Mouse (Mus musculus): ENCODE data around the gene Rnf130. TPM values are rescaled to one million over a fixed set of nuclear protein-coding genes. Genes with fewer than 3 reads are reported as not detected.
"Not testable (repeated sequence)": the region's sequence is repeated elsewhere in the genome, so short reads cannot be mapped to it uniquely, and the experiment has no call there.

Rnf130 gene
- polyA plus RNA-seq, 1 experiment from 2014 or later, result 52.6 TPM

- WGBS, result 85% methylated on average over 9 of the region's 9 CpGs
- Histone ChIP-seq H3K36me3 (ENCODE audit: control insufficient read depth, insufficient read depth, low read length) (no peaks in the 10 kb centered on the region), H3K4me1 (replicated peaks; ENCODE audit: control insufficient read depth, insufficient read depth) (no peaks in the 10 kb centered on the region), H3K9me3 (ENCODE audit: control insufficient read depth, low read length) (no peaks in the 10 kb centered on the region), H3K27me3 (ENCODE audit: control insufficient read depth, insufficient read depth, low read length) (no peaks in the 10 kb centered on the region), H3K4me2 (replicated peaks; ENCODE audit: low read depth) (no peak overlapping the region), H3K9ac (ENCODE audit: low read length) (no peak overlapping the region), H3K27ac (replicated peaks) (no peak overlapping the region), H3K4me3 (ENCODE audit: low read depth, low read length) (no peak overlapping the region)
- no peak for DNase-seq (ENCODE audit: low spot score)
- ATAC-seq (ENCODE audit: low FRiP score, low TSS enrichment), result no peak
- no peak for TF ChIP-seq EP300 (optimal IDR thresholded peaks at IDR 0.05)
- no peak for TF ChIP-seq CTCF (IDR thresholded peaks at IDR 0.05; ENCODE audit: low read depth)
Observed at GRCm38 (mm10) chr11:50095661-50096060, 70.5 kb downstream of the Rnf130 start.

- TF ChIP-seq EP300 (optimal IDR thresholded peaks at IDR 0.05) (no peak), CTCF (IDR thresholded peaks at IDR 0.05; ENCODE audit: low read depth) (no peak)
- Histone ChIP-seq H3K4me3 (ENCODE audit: low read depth, low read length) (no peak overlapping the region), H3K9me3 (ENCODE audit: control insufficient read depth, low read length) (no peaks in the 10 kb centered on the region), H3K4me1 (replicated peaks; ENCODE audit: control insufficient read depth, insufficient read depth) (no peaks in the 10 kb centered on the region), H3K9ac (ENCODE audit: low read length) (no peak overlapping the region), H3K4me2 (replicated peaks; ENCODE audit: low read depth) (no peak overlapping the region), H3K36me3 (ENCODE audit: control insufficient read depth, insufficient read depth, low read length) (no peaks in the 10 kb centered on the region), H3K27ac (replicated peaks) (no peak overlapping the region), H3K27me3 (ENCODE audit: control insufficient read depth, insufficient read depth, low read length) (no peaks in the 10 kb centered on the region)
- WGBS, result 96% methylated on average over 6 of the region's 6 CpGs
- ATAC-seq (ENCODE audit: low FRiP score, low TSS enrichment) (no peak), DNase-seq (ENCODE audit: low spot score) (no peak)
Observed at GRCm38 (mm10) chr11:50097091-50097490, 71.9 kb downstream of the Rnf130 start.

GRCm38 (mm10) chr11:50098961-50099481, 73.9 kb downstream of the Rnf130 start:
- H3K4me3 ChIP-seq (ENCODE audit: low read depth, low read length), result no peak overlapping the region
- H3K9ac ChIP-seq (ENCODE audit: low read length), result no peak overlapping the region
- no peaks in the 10 kb centered on the region for H3K9me3 ChIP-seq (ENCODE audit: control insufficient read depth, low read length)
- no peaks in the 10 kb centered on the region for H3K4me1 ChIP-seq (replicated peaks; ENCODE audit: control insufficient read depth, insufficient read depth)
- no peaks in the 10 kb centered on the region for H3K27me3 ChIP-seq (ENCODE audit: control insufficient read depth, insufficient read depth, low read length)
- TF ChIP-seq CTCF (IDR thresholded peaks at IDR 0.05; ENCODE audit: low read depth) (no peak), EP300 (optimal IDR thresholded peaks at IDR 0.05) (no peak)
- WGBS, result 79% methylated on average over 8 of the region's 8 CpGs
- no peak overlapping the region for H3K4me2 ChIP-seq (replicated peaks; ENCODE audit: low read depth)
- no peaks in the 10 kb centered on the region for H3K36me3 ChIP-seq (ENCODE audit: control insufficient read depth, insufficient read depth, low read length)
- ATAC-seq (ENCODE audit: low FRiP score, low TSS enrichment) (no peak), DNase-seq (ENCODE audit: low spot score) (no peak)
- H3K27ac ChIP-seq (replicated peaks), result no peak overlapping the region

- Histone ChIP-seq H3K9me3 (ENCODE audit: control insufficient read depth, low read length) (no peaks in the 10 kb centered on the region), H3K9ac (ENCODE audit: low read length) (no peak overlapping the region), H3K27me3 (ENCODE audit: control insufficient read depth, insufficient read depth, low read length) (no peaks in the 10 kb centered on the region), H3K4me3 (ENCODE audit: low read depth, low read length) (no peak overlapping the region), H3K27ac (replicated peaks) (no peak overlapping the region), H3K4me1 (replicated peaks; ENCODE audit: control insufficient read depth, insufficient read depth) (no peaks in the 10 kb centered on the region), H3K36me3 (ENCODE audit: control insufficient read depth, insufficient read depth, low read length) (no peaks in the 10 kb centered on the region), H3K4me2 (replicated peaks; ENCODE audit: low read depth) (no peak overlapping the region)
- 77% methylated on average over 2 of the region's 2 CpGs for WGBS
- TF ChIP-seq CTCF (IDR thresholded peaks at IDR 0.05; ENCODE audit: low read depth) (no peak), EP300 (optimal IDR thresholded peaks at IDR 0.05) (no peak)
- ATAC-seq (ENCODE audit: low FRiP score, low TSS enrichment) (no peak), DNase-seq (ENCODE audit: low spot score) (no peak)
Observed at GRCm38 (mm10) chr11:50099692-50100091, 74.5 kb downstream of the Rnf130 start.

- Histone ChIP-seq H3K27ac (replicated peaks) (no peak overlapping the region), H3K9me3 (ENCODE audit: control insufficient read depth, low read length) (no peaks in the 10 kb centered on the region), H3K9ac (ENCODE audit: low read length) (no peak overlapping the region), H3K4me1 (replicated peaks; ENCODE audit: control insufficient read depth, insufficient read depth) (no peaks in the 10 kb centered on the region), H3K36me3 (ENCODE audit: control insufficient read depth, insufficient read depth, low read length) (no peaks in the 10 kb centered on the region), H3K4me3 (ENCODE audit: low read depth, low read length) (no peak overlapping the region), H3K4me2 (replicated peaks; ENCODE audit: low read depth) (no peak overlapping the region), H3K27me3 (ENCODE audit: control insufficient read depth, insufficient read depth, low read length) (no peaks in the 10 kb centered on the region)
- 79% methylated on average over 2 of the region's 2 CpGs for WGBS
- DNase-seq (ENCODE audit: low spot score), result no peak
- no peak for ATAC-seq (ENCODE audit: low FRiP score, low TSS enrichment)
- no peak for TF ChIP-seq EP300 (optimal IDR thresholded peaks at IDR 0.05)
- TF ChIP-seq CTCF (IDR thresholded peaks at IDR 0.05; ENCODE audit: low read depth), result no peak
Observed at GRCm38 (mm10) chr11:50100548-50101307, 75.6 kb downstream of the Rnf130 start.

GRCm38 (mm10) chr11:50101962-50102361, 76.8 kb downstream of the Rnf130 start:
- H3K27ac ChIP-seq (replicated peaks); H3K27me3 ChIP-seq (ENCODE audit: control insufficient read depth, insufficient read depth, low read length); H3K4me2 ChIP-seq (replicated peaks; ENCODE audit: low read depth); DNase-seq (ENCODE audit: low spot score); H3K9me3 ChIP-seq (ENCODE audit: control insufficient read depth, low read length); H3K36me3 ChIP-seq (ENCODE audit: control insufficient read depth, insufficient read depth, low read length); ATAC-seq (ENCODE audit: low FRiP score, low TSS enrichment); H3K9ac ChIP-seq (ENCODE audit: low read length); H3K4me3 ChIP-seq (ENCODE audit: low read depth, low read length); H3K4me1 ChIP-seq (replicated peaks; ENCODE audit: control insufficient read depth, insufficient read depth): not testable (repeated sequence)
- WGBS, result 90% methylated on average over 4 of the region's 4 CpGs

Measured in stomach, postnatal 0 days (tissue).